Mouse (Mus musculus) neural tube, embryonic 15.5 days (tissue): ENCODE data around the gene Fggy. TPM values are rescaled to one million over a fixed set of nuclear protein-coding genes. Genes with fewer than 3 reads are reported as not detected.

Experiments
- ATAC-seq: fragments of 200-750 bp; cut with Nextera tagmentation; 2 replicates; pipeline ENCODE4 v1.8.0; 2017; ENCODE audit warnings: mild to moderate bottlenecking, moderate TSS enrichment, moderate library complexity; ENCODE audit not compliant: low FRiP score
- H3K27ac ChIP-seq: fragments of 300-500 bp; sonication (generic); replicated peaks from 2 replicates; pipeline ENCODE4 v1.5.1; 2015; ENCODE audit warnings: mild to moderate bottlenecking, inconsistent platforms
- H3K27me3 ChIP-seq: fragments of 300-500 bp; sonication (generic); replicated peaks from 2 replicates; pipeline ENCODE4 v1.6.1; 2015; ENCODE audit warnings: inconsistent platforms
- H3K36me3 ChIP-seq: fragments of 300-500 bp; sonication (generic); 2 replicates; pipeline ENCODE4 v1.6.1; 2015; ENCODE audit warnings: inconsistent platforms
- H3K4me1 ChIP-seq: fragments of 300-500 bp; sonication (generic); 2 replicates; pipeline ENCODE4 v1.6.1; 2015; ENCODE audit warnings: inconsistent platforms
- H3K4me2 ChIP-seq: fragments of 300-500 bp; sonication (generic); 2 replicates; pipeline ENCODE4 v1.6.1; 2015; ENCODE audit warnings: inconsistent platforms, mild to moderate bottlenecking, moderate library complexity
- H3K4me3 ChIP-seq: fragments of 300-500 bp; sonication (generic); replicated peaks from 2 replicates; pipeline ENCODE4 v1.5.1; 2015; ENCODE audit warnings: mild to moderate bottlenecking, inconsistent platforms
- H3K9ac ChIP-seq: fragments of 300-500 bp; sonication (generic); replicated peaks from 2 replicates; pipeline ENCODE4 v1.6.1; 2015; ENCODE audit warnings: mild to moderate bottlenecking, inconsistent platforms
- H3K9me3 ChIP-seq: fragments of 300-500 bp; sonication (generic); replicated peaks from 2 replicates; pipeline ENCODE4 v1.6.1; 2016; ENCODE audit warnings: inconsistent platforms
- WGBS: fragments of 180-500 bp; shearing (Covaris S2); methylation state at CpG from one replicate; pipeline ENCODE4 v1.1.7; 2015; ENCODE audit warnings: mixed read lengths; 5-methylcytosine and 5-hydroxymethylcytosine counted together
- polyA plus RNA-seq: library from polyadenylated mRNA; unstranded; fragments of >200 nt; fragmentation: Nextera tagmentation; extraction: Ambion mirVana; gene quantifications from 2 replicates; pipeline ENCODE4 v1.2.1, GENCODE M21; 2015

Gene Fggy
- polyA plus RNA-seq, 1 experiment from 2014 or later: 7.0 TPM

GRCm38 (mm10) chr4:95794651-95795050 lies 237.3 kb downstream of the Fggy start:
- ATAC-seq: no peak
- 77% methylated on average over 6 of the region's 6 CpGs for WGBS
- Histone ChIP-seq H3K9me3 (no peaks in the 10 kb centered on the region), H3K4me2 (no peak overlapping the region), H3K27ac (no peak overlapping the region), H3K4me3 (no peak overlapping the region), H3K4me1 (no peaks in the 10 kb centered on the region), H3K9ac (no peak overlapping the region), H3K36me3 (no peaks in the 10 kb centered on the region), H3K27me3 (no peaks in the 10 kb centered on the region)

- ATAC-seq: no peak
These were observed 238.0 kb downstream of the Fggy start for GRCm38 (mm10) chr4:95795283-95795682.

DNA sequence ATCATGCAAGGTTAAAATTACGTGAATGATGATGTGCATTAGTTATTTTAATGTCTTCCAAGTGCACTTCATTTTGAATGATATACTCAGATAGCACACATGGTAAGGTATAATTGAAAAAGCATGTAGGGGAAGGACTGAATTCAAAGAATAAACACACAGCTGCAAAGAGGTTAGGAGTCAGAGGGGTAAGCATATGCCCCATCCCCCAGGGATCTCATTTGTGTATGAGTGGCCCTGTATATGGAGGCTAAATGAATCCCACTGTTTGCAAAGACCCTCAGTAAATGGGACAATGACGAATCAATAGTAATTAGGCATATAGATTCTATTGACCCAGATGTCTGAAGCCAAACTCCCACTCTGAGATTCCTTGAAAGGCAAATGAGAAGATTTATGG lies 262.3 kb downstream of the Fggy start:
- WGBS: 45% methylated on average over 2 of the region's 2 CpGs
- H3K36me3 ChIP-seq: no peaks in the 10 kb centered on the region
- no peak overlapping the region for H3K4me3 ChIP-seq
- no peak overlapping the region for H3K9ac ChIP-seq
- H3K27me3 ChIP-seq: no peaks in the 10 kb centered on the region
- ATAC-seq: no peak
- no peak overlapping the region for H3K27ac ChIP-seq
- no peak overlapping the region for H3K4me2 ChIP-seq
- no peaks in the 10 kb centered on the region for H3K4me1 ChIP-seq
- no peaks in the 10 kb centered on the region for H3K9me3 ChIP-seq

More at GRCm38 (mm10) chr4:95795283-95795682, 238.0 kb downstream of the Fggy start:
- H3K9me3 ChIP-seq: no peaks in the 10 kb centered on the region
- no peaks in the 10 kb centered on the region for H3K4me1 ChIP-seq
- H3K4me2 ChIP-seq: no peak overlapping the region
- no peaks in the 10 kb centered on the region for H3K27me3 ChIP-seq
- no peak overlapping the region for H3K27ac ChIP-seq
- no peak overlapping the region for H3K4me3 ChIP-seq
- no peak overlapping the region for H3K9ac ChIP-seq
- WGBS: 87% methylated on average over 2 of the region's 2 CpGs
- H3K36me3 ChIP-seq: no peaks in the 10 kb centered on the region

GRCm38 (mm10) chr4:95821906-95822579 lies 264.7 kb downstream of the Fggy start:
- H3K4me1 ChIP-seq: no peaks in the 10 kb centered on the region
- H3K4me3 ChIP-seq: no peak overlapping the region
- no peak overlapping the region for H3K4me2 ChIP-seq
- H3K9me3 ChIP-seq: no peaks in the 10 kb centered on the region
- H3K36me3 ChIP-seq: no peaks in the 10 kb centered on the region
- no peak for ATAC-seq
- 70% methylated on average over 3 of the region's 3 CpGs for WGBS
- H3K27me3 ChIP-seq: no peaks in the 10 kb centered on the region
- no peak overlapping the region for H3K9ac ChIP-seq
- H3K27ac ChIP-seq: no peak overlapping the region

DNA sequence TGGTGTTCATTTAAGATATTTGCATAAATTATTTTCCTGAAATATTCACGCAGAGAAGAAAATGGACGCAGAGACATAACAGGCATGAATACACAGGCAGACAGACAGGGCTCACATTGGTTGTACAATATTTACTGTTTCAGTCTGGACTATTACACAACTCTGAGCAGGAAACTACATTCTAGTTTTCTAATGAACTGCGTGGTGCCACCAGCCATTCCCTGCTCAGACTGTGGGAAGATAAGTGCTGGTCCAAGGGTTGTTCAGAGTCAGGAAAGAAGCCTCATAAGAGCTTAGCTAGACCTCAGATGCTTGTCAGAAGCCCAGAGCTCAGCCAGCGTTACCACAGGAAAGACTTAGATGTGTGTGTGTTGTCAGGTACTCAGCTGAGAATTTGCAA lies 270.9 kb downstream of the Fggy start:
- H3K9ac ChIP-seq: no peak overlapping the region
- no peak overlapping the region for H3K27ac ChIP-seq
- H3K4me1 ChIP-seq: no peaks in the 10 kb centered on the region
- H3K9me3 ChIP-seq: no peaks in the 10 kb centered on the region
- H3K4me3 ChIP-seq: no peak overlapping the region
- no peak for ATAC-seq
- no peaks in the 10 kb centered on the region for H3K36me3 ChIP-seq
- no peaks in the 10 kb centered on the region for H3K27me3 ChIP-seq
- H3K4me2 ChIP-seq: no peak overlapping the region
- WGBS: 94% methylated on average over 4 of the region's 4 CpGs

DNA sequence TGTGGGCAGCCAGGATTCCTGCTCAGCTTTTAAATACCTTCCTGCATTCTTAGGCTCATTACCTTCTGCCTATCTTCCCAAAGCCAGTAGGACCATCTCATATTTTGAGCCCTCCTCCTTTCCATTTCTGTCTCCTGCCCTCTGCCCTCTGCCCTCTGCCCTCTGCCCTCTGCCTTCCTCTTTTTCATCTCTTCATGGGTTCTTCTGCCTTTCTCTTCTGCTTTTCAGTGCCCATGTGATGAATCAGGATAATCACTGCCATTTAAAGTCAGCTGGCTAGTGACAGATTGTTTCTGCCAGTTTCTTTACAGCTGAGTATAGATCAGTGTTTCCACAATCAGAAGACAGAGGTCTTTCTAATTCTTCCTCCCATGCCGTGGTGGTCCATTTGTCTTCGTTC lies 273.0 kb downstream of the Fggy start:
- WGBS: 53% methylated on average over 2 of the region's 2 CpGs
- Histone ChIP-seq H3K36me3 (no peaks in the 10 kb centered on the region), H3K27me3 (no peaks in the 10 kb centered on the region), H3K9ac (no peak overlapping the region), H3K4me1 (no peaks in the 10 kb centered on the region), H3K4me2 (no peak overlapping the region), H3K27ac (no peak overlapping the region), H3K9me3 (no peaks in the 10 kb centered on the region), H3K4me3 (no peak overlapping the region)
- no peak for ATAC-seq

GRCm38 (mm10) chr4:95839860-95840259 lies 282.6 kb downstream of the Fggy start:
- 75% methylated on average over 1 of the region's 1 CpGs for WGBS
- no peak overlapping the region for H3K27ac ChIP-seq

GRCm38 (mm10) chr4:95840389-95841053 lies 283.2 kb downstream of the Fggy start:
- 58% methylated on average over 6 of the region's 6 CpGs for WGBS
- H3K27ac ChIP-seq: no peak overlapping the region
- no peak overlapping the region for H3K9ac ChIP-seq
- H3K9me3 ChIP-seq: no peaks in the 10 kb centered on the region
- no peak for ATAC-seq
- no peaks in the 10 kb centered on the region for H3K4me1 ChIP-seq
- H3K27me3 ChIP-seq: no peaks in the 10 kb centered on the region
- no peaks in the 10 kb centered on the region for H3K36me3 ChIP-seq
- no peak overlapping the region for H3K4me3 ChIP-seq
- H3K4me2 ChIP-seq: no peak overlapping the region

More at GRCm38 (mm10) chr4:95839860-95840259, 282.6 kb downstream of the Fggy start:
- no peak for ATAC-seq
- H3K36me3 ChIP-seq: no peaks in the 10 kb centered on the region
- H3K4me3 ChIP-seq: no peak overlapping the region
- H3K9ac ChIP-seq: no peak overlapping the region
- no peaks in the 10 kb centered on the region for H3K27me3 ChIP-seq
- H3K9me3 ChIP-seq: no peaks in the 10 kb centered on the region
- H3K4me1 ChIP-seq: no peaks in the 10 kb centered on the region
- no peak overlapping the region for H3K4me2 ChIP-seq

DNA sequence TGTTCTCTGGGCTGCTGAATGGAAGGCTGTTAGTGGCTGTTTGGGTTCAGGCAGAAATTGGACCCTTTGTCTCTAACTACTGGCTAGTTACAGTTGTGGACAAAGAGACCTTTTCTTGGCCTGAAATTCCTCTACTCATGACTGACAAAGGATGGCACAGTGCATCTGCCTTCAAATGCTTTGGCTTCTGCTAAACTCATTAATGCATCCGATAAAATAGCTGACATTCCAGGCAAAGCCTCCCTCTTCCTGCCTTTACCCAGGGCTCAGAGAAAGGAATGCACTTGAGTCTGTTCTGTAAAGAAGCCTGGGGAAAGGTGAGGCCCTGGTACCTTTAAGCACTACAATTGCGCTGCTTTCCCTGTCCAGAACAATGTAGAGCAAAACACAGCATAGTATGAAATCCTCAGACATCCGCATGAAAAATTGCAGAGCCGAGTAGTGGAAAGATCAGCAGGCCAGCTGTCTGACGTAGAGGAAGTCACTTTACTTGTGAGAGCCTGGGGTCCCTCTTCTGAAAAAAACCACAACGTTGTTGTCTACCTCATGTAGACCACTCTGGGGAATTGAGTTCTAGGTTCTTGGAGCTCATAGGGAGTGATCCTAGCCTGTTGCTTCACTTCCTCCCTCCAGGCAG lies 288.8 kb downstream of the Fggy start:
- no peak overlapping the region for H3K4me2 ChIP-seq
- no peaks in the 10 kb centered on the region for H3K9me3 ChIP-seq
- H3K4me1 ChIP-seq: no peaks in the 10 kb centered on the region
- H3K4me3 ChIP-seq: no peak overlapping the region
- no peaks in the 10 kb centered on the region for H3K27me3 ChIP-seq
- H3K27ac ChIP-seq: no peak overlapping the region
- H3K36me3 ChIP-seq: no peaks in the 10 kb centered on the region
- no peak overlapping the region for H3K9ac ChIP-seq
- no peak for ATAC-seq
- WGBS: 57% methylated on average over 6 of the region's 6 CpGs

- Histone ChIP-seq H3K27me3 (no peaks in the 10 kb centered on the region), H3K4me1 (no peaks in the 10 kb centered on the region), H3K9ac (no peak overlapping the region), H3K4me2 (no peak overlapping the region), H3K36me3 (no peaks in the 10 kb centered on the region), H3K27ac (no peak overlapping the region), H3K9me3 (no peaks in the 10 kb centered on the region), H3K4me3 (no peak overlapping the region)
- ATAC-seq: no peak
These were observed 289.9 kb downstream of the Fggy start for GRCm38 (mm10) chr4:95847219-95847618.

DNA sequence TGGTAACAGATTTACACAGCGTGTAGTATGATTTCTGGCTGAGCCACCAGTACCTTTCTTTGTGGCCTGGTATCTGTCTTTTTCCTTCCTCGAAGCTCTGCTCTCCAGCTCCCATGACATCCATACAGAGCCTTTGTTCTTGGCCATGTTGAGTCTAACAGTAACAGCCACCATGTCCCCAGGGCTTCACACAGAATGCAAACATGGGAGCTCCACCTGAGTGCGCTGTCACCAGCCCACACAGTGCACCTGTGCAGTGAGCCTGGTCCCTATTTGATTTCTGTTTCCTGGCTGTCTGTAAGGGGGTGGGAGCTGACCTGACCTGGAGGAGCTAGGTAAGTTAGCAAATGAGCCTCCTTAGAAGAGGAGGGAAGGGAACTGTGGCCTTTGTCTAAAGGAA lies 290.4 kb downstream of the Fggy start:
- Histone ChIP-seq H3K27me3 (no peaks in the 10 kb centered on the region), H3K4me1 (no peaks in the 10 kb centered on the region), H3K4me2 (no peak overlapping the region), H3K9me3 (no peaks in the 10 kb centered on the region), H3K4me3 (no peak overlapping the region), H3K36me3 (no peaks in the 10 kb centered on the region), H3K27ac (no peak overlapping the region), H3K9ac (no peak overlapping the region)
- WGBS: 92% methylated on average over 3 of the region's 3 CpGs
- no peak for ATAC-seq

GRCm38 (mm10) chr4:95849497-95849896 lies 292.2 kb downstream of the Fggy start:
- Histone ChIP-seq H3K9me3 (no peaks in the 10 kb centered on the region), H3K4me1 (no peaks in the 10 kb centered on the region), H3K27ac (no peak overlapping the region), H3K36me3 (no peaks in the 10 kb centered on the region), H3K27me3 (no peaks in the 10 kb centered on the region), H3K4me2 (no peak overlapping the region), H3K9ac (no peak overlapping the region), H3K4me3 (no peak overlapping the region)
- 80% methylated on average over 5 of the region's 5 CpGs for WGBS
- no peak for ATAC-seq
